Mouse (Mus musculus): ENCODE measurements around the gene Zfp955a.

DNA sequence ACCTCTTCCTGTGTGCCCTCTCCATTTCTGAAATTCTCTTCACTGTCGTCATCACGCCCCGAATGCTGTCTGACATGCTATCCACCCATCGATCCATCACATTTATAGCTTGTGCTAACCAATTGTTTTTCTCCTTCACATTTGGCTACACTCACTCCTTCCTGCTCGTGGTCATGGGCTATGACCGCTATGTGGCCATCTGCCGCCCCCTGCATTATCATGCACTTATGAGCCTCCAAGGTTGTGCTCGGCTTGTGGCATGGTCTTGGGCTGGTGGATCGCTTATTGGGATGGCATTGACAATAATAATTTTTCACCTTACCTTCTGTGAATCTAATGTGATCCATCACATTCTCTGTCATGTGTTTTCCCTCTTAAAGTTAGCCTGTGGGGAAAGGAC, 14.0 kb upstream of the Zfp955a start:
- TF ChIP-seq CTCF (conservative IDR thresholded peaks at IDR 0.05; ENCODE audit: low read length), result no peak
- no peak for TF ChIP-seq POU5F1 (IDR thresholded peaks at IDR 0.05; ENCODE audit: borderline replicate concordance, low read length)

All from E14TG2a.4 (cell line).